Mouse (Mus musculus) bone marrow macrophage, adult 2 months (primary cell): ENCODE results near the gene Slc25a30.

ENCODE experiments used
- CTCF ChIP-seq: IDR thresholded peaks from 2 replicates; pipeline ENCODE4 v1.5.1; 2012; ENCODE audit warnings: low read depth, mild to moderate bottlenecking, low read length, moderate library complexity
- POLR2A ChIP-seq: IDR thresholded peaks from 2 replicates; pipeline ENCODE4 v1.6.1; 2012; ENCODE audit warnings: mild to moderate bottlenecking, low read depth, low read length, borderline replicate concordance

GRCm38 (mm10) chr14:75711731-75712130, 75.1 kb downstream of the Slc25a30 start:
- TF ChIP-seq CTCF, result no peak
- no peak for TF ChIP-seq POLR2A
